Mouse (Mus musculus): ENCODE data around the gene Glrx3.

DNA sequence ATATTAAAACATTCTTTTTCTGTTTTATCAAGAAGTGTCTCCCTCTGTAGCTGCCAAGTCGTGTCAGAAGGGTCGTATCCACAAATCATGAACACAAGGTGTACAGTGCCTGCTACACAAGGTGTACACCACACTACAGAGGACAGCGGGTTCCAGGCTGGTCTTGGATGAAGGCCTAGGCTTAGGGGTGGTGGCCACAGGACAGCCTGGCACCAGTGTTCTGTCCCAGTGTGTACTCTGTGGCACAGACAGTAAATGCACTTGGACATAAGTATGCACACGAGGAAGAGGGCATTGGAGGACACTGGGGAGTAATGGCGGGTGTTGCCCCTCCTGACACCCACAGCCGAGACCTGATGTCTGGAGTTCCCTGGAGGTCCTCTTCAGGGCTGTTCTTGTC lies 34.7 kb downstream of the Glrx3 start:
- no peak for TF ChIP-seq CTCF (IDR thresholded peaks at IDR 0.05; ENCODE audit: borderline replicate concordance, extremely low read depth, insufficient read depth, insufficient read length)
- no peak for TF ChIP-seq POLR2A (IDR thresholded peaks at IDR 0.05; ENCODE audit: borderline replicate concordance, extremely low read depth, insufficient read depth, insufficient read length, poor library complexity, severe bottlenecking)
